Mouse (Mus musculus): ENCODE data around the gene Antxr2.

GRCm38 (mm10) chr5:97846503-97846902, 184.3 kb downstream of the Antxr2 start:
- TF ChIP-seq GATA1 (IDR thresholded peaks at IDR 0.05; ENCODE audit: low read length) (no peak), TAL1 (IDR thresholded peaks at IDR 0.05; ENCODE audit: low read length) (no peak)

Measured in erythroblast, embryonic 14.5 days (primary cell).